Mouse (Mus musculus): Measurements from ENCODE around the gene Cyp39a1.
A peak's percentile ranks its signal among the peaks of the same experiment; 100 is the strongest.

Gene Cyp39a1

DNA sequence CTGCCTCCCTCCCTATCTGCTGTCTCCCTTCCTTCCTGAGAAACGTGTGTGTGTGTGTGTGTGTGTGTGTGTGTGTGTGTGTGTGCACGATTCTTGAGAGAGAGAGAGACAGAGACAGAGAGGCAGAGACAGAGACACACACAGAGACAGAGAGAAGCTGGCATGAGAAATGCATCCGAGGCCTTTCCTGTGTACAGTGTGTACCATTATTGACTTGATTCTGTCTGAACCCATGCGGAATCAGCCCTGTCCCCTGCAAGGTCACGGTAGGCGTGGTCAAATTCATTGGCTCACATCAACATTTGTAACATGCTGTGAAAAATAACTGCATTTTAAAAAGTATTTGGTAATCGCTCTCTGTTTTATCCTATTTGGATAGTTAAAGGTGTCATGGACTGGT lies 16.9 kb downstream of the Cyp39a1 start:
- DNase-seq = no peak

DNA sequence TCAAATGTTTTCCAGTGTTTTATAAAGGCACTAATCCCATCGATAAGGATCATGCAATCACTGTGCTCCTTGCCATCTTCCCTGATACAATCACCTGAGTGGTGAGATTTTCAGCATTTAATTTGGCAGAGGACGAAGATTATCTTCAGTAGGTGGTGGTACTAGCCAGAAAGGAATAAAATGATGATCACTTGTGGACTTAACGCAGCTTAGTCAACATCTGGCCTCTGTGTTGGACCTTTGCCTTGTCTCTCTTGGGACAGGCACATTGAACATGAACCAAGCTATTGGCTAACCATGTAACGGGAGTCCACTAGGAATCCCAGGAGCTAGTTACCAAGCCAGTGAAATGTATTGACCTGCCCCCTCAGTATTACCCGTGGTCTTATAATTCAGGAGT lies 17.4 kb downstream of the Cyp39a1 start:
- no peak for DNase-seq

- DNase-seq = no peak
Measured at GRCm38 (mm10) chr17:43689591-43689990, 22.4 kb downstream of the Cyp39a1 start.

DNA sequence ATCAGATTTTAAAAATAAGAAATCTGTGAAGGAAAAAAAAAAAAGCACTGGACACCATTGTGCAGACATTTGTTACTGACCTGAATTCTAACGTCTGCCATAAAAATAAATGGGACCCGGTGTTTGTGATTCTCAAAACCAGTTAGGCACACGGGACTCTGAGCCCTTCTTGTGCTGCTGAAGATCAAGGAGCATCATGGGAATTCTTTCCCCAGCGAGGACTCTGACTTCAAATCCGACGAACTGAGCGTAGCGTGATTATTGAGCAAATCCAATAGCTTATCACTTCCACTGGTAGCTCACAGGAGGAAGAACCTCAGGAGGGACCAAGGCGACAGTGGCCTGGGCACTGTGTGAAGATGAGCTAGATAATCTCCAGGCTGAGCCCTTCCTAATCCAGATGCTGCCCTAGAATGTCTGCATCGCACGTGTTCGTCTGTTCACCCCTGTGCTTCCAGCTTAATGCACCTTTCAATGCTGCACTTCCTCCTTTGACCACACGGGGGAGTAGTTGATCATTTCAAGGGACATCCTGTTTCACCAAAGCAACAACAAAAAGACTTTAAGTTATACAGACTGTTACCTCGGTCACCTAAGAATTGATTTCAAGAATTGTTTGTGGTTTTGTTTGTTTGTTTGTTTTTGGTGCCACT lies 31.9 kb downstream of the Cyp39a1 start:
- DNase-seq = peak; percentile 63

DNA sequence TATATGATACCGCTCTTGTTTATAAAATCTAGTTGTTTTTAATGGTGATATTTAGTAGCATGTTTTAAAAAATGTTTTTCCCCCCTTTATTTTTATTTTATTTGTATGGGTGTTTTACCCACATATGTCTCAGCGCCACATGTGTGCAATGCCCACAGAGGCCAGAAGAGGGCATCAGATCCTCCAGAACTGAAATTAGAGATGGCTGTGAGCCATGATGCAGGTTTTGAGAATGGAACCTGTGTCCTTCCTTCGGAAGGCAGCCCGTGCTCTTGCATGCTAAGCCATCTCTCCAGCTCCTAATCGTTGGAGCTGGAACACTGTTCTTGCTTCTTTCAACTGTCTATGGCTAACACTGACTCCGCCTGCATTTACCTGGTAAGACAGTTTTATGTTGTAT lies 33.8 kb downstream of the Cyp39a1 start:
- DNase-seq = peak; percentile 36

GRCm38 (mm10) chr17:43704216-43704930 lies 37.1 kb downstream of the Cyp39a1 start:
- DNase-seq = no peak

DNA sequence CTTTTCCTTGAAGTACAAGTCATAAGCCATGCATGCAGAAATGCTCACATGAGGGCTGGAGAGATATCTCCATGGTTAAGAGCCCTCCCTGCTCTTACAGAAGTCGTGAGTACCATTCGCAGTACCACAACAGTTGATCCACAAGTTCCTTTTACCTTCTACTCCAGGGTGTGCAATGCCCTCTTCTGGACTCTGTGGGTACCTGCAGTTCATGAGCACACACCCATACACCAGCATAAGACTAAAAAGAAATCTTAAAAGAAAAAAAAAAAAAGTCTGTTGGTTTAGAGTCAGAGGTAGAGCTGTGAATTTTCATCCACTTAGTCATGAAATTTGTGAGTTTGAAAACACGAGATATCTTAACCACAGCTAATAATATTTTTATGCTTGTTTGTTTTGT lies 39.5 kb downstream of the Cyp39a1 start:
- DNase-seq = no peak

DNA sequence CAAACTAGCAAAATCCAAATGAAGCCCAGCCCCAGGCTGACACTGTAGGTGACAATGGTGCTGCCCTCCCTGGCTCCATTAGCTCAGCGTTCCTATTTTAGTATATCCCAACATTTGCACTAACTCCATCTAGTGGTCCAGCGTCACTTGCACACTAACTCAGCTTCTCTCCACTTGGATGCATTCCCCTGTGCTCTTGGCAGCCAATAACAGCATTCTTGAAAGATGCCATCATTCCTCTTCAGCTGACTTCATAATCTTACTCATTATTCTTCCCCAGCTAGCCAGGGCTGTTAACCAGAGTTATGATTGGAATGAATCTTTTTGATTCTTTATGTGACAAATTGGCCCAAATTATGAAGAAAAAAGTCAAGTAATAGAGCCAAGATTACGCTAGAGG lies 40.0 kb downstream of the Cyp39a1 start:
- no peak for DNase-seq

DNA sequence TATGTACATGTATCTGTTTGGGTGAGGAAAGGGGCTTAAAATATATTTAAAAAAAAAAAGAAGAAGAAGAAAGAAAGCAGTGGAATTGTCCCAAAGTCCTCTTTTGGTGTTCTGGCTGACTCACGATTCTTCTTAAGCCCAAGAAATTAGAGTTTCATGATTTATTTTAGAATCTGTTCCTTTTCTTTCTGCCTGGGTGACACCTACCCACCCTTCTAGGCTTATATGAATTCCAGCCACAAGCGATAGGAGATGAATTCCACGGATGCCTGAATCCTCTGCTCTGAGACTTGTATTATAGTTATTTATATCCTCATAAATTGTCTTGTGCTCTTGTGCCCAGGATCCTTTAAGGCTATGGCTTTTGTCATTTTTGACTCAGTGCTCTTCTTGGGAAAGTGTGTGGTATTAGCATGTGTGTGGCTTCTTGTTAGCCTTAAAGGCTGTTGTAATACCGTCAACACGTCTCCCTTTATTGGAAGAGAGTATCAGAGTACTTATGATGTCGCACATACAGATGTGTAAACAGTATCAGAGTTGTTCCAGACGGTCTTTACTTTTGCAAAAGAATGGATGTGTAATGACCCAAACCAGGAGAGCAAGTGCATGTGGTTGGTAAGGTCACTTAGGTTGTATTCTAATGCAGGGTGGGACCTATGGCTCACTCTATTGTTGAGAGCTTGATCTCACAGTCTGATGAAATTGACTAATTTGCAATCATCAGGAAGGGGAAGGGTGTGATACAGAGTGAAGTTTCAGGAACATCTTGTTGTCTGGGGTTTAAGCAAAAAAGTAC lies 44.5 kb downstream of the Cyp39a1 start:
- DNase-seq = no peak

DNA sequence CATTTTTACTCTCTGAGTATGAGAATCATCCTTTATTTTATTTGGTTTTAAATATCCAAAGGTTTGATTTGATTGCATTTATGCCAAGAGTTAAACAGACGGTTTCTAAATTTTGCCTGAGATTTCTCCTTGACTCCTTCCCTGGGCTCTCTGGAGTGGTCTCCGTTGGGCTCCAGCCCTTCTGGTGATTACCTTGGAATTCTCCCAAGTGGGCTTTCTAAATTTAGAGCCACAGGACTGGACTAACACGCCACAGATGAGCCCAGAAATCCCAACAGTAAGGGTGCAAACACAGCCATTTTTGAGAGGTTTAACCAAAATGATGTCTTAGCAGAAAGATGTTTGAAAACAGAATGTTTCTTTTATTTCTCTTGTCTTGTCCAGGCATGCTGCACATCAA lies 47.0 kb downstream of the Cyp39a1 start:
- DNase-seq = no peak

- DNase-seq = no peak
Measured at GRCm38 (mm10) chr17:43716601-43717000, 49.4 kb downstream of the Cyp39a1 start.

- DNase-seq = no peak
Measured at GRCm38 (mm10) chr17:43719401-43719800, 52.2 kb downstream of the Cyp39a1 start.

DNA sequence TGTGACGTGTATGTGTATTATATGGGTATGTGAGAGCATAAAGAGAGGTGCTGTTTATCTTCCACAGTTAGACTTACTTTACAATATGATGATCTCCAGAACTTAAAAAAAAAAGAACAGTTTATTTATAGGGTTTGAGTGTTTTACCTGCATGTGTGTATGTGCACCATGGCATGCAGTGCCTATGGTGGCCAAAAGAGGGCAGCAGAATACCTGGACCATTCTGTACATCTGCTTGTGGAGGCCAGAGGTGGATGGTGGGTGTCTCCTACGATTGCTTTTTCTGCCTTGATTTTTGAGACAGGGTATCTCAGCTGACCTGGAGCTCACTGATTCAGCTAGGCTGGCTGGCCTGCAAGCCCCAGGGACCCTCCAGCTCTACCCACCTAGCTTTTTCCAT lies 57.3 kb downstream of the Cyp39a1 start:
- DNase-seq = no peak

DNA sequence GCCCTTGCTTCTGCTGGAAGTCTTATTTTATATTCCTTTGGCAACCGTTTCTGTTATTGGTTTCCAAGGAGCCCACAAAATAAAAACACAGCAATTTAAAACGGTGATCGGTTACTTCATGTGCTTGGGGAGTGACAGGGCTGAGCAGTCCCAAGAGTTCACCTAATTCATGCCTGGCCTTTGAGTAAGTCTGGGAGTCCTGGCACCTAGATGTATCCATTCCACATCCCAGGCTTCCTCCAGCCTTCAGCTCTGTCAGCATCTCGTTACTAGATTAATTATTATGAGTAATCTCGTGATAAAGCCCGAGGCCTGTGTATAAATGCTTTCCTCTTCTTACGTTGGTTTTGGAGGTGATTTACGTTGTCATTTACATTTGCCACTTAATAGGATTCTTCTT lies 64.1 kb downstream of the Cyp39a1 start:
- no peak for DNase-seq

DNA sequence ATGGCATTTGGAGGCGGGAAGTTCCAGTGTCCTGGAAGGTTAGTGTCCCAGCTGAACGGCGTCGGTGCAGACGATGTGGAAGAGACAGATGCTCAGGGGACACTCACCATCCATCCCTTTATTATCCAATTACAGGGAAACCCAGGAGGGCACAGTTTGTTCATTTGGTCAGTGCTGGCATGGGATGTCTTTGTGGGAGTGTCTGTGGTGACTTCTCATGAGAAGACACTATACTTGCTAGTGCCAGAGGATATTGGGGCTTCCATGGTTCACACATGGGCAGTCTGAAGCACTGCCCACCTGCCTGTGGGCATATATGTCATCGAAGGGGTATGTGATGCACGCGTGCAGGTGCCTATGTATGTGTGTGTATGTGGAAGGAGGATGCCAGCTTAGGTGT lies 64.8 kb downstream of the Cyp39a1 start:
- DNase-seq = no peak

- DNase-seq = no peak
Measured at GRCm38 (mm10) chr17:43734252-43734651, 67.0 kb downstream of the Cyp39a1 start.

GRCm38 (mm10) chr17:43743933-43744332 lies 76.7 kb downstream of the Cyp39a1 start:
- DNase-seq = no peak

DNA sequence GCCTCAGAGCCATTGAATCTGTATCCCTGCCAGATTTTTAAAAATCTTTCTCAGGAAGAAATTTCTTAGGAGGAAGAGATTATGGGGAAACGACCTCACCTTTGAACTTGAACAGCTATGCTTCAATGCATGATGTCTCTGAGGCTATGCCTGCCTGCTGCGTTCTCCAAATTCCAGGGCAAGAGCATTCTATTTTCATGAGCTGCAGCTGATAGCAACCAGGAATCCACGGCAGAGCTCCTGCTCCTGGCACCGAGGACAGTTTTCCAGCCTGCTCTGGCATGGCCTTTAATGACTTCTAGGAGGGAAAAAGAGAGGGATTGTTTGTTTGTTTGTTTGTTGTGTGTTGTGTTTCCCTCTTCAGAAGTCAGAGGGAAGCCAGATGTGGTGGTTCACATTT lies 77.2 kb downstream of the Cyp39a1 start:
- no peak for DNase-seq

- peak; percentile 49 for DNase-seq
Measured at GRCm38 (mm10) chr17:43751146-43751545, 83.9 kb downstream of the Cyp39a1 start.

- DNase-seq = no peak
Measured at GRCm38 (mm10) chr17:43752811-43753210, 85.6 kb downstream of the Cyp39a1 start.

DNA sequence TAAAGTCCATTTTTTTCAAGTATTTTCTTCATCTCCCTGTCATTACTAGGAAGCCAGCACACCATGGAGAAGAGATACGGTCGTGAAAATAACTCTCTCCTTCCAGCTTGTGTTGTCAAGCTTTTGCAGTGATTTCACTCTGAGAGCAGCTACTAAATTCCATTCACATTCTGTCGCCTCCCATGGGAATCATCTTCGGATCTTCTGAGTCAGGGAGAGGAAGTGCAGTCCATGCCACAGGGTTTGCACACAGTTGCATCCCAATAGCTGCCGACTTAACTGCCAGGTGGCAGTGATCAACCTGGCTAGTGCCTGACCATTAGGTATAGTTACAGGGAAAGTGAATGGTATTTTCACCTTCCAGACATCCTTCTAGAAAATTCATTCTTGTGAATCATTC lies 87.5 kb downstream of the Cyp39a1 start:
- DNase-seq = no peak

DNA sequence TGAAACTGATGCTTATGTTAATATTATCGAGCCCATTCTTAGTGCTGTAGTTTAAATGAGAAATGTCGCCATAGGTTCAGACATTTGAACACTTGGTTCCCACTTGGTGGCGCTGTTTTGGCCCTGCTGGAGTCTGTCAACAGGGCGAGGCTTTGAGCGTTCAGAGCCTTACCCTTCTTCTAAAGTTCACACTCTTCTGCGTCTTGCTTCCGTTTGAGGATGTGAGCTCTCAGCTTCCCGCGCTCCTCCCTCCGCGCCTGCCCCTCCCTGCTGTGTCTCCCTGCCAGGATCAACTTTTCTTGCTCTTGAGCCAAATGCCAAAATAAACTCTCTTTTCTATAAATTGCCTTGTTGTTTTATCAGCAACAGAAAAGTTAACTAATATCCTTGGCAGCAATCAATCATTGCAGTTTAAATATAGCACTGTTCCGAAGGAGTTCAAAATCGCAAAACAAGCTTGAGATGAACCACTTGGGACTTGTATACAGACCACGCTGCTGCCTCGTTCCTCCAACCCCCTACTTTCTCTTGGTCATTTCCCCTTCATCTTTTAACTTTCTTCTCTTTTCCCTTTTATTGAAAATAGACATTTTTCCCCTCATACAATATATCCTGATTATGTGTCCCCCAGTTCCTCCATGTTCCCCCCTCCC lies 91.5 kb downstream of the Cyp39a1 start:
- no peak for DNase-seq

- DNase-seq = no peak
Measured at GRCm38 (mm10) chr17:43784531-43784930, 117.3 kb downstream of the Cyp39a1 start.

- no peak for DNase-seq
Measured at GRCm38 (mm10) chr17:43788222-43788621, 121.0 kb downstream of the Cyp39a1 start.
